In genomic region chr11:17460024-17460919, GRCm38 (mm10) we compare ENCODE assay signal across 7 mouse cellular contexts.
A peak's percentile ranks its signal among the peaks of the same experiment; 100 is the strongest.
DNase-seq lines count a peak whose midpoint lies in the region; ATAC-seq and TF ChIP-seq lines count a peak whose summit lies in the region.

No protein-coding gene starts in this region.

- no peak overlapping the region for H3K4me3 ChIP-seq in CH12.LX (replicated peaks in 1 of 3; ENCODE audit: low read depth in 2 of 3, low read length in 2 of 3, poor library complexity in 1 of 3)
- H3K4me3 ChIP-seq in embryonic facial prominence, embryonic 10.5 days, result peak overlapping the region; percentile 35; the same call in 1 of the 2 replicates
- no peak overlapping the region for H3K4me3 ChIP-seq in midbrain, embryonic 16.5 days (ENCODE audit: low read depth, low read length)

- H3K36me3 ChIP-seq in CH12.LX (replicated peaks in 1 of 2; ENCODE audit: control insufficient read depth in 1 of 2, insufficient read depth in 1 of 2, low read length in 1 of 2), result no peaks in the 10 kb centered on the region
- no peaks in the 10 kb centered on the region for H3K36me3 ChIP-seq in embryonic facial prominence, embryonic 10.5 days (replicated peaks)
- H3K36me3 ChIP-seq in midbrain, embryonic 16.5 days (ENCODE audit: control insufficient read depth, insufficient read depth, low read length), result no peaks in the 10 kb centered on the region

- TF ChIP-seq POLR2A in CH12.LX (IDR thresholded peaks at IDR 0.05; ENCODE audit: low read depth, low read length), result no peak

- intact Hi-C loops in heart, postnatal 14 days (cut with DNase I), result loop anchor here (10.0 kb wide), 2 partner anchors 225 to 1565 kb away; no protein-coding TSS in a partner anchor
- intact Hi-C loops in left cerebral cortex, postnatal 4 days (cut with DNase I), result loop anchor here (10.0 kb wide), 1 partner anchor 1415 kb away; no protein-coding TSS in a partner anchor

- dilution Hi-C loops in CH12.LX (cut with MboI; ENCODE audit: extremely low pct_ligation_motif_present, extremely low pct_unique_long_range_greater_than_20kb, low sequenced_read_pairs), result no loop called here

- H3K79me2 ChIP-seq in CH12.LX (replicated peaks; ENCODE audit: control insufficient read depth, extremely low read depth, insufficient read depth, poor library complexity, severe bottlenecking), result no peaks in the 10 kb centered on the region

- no peak for TF ChIP-seq EP300 in CH12.LX (IDR thresholded peaks at IDR 0.05; ENCODE audit: low read length)

- H3K27ac ChIP-seq in CH12.LX (ENCODE audit: insufficient read depth, low read depth), result no peak overlapping the region
- peak overlapping the region; percentile 59; the same call in 1 of the 2 replicates for H3K27ac ChIP-seq in embryonic facial prominence, embryonic 10.5 days (replicated peaks)
- H3K27ac ChIP-seq in midbrain, embryonic 16.5 days (ENCODE audit: low read length), result no peak overlapping the region

- peak overlapping the region; percentile 85; the same call in 1 of the 2 replicates for H3K4me2 ChIP-seq in CH12.LX (ENCODE audit: insufficient read depth, low read depth, poor library complexity, severe bottlenecking)
- peak overlapping the region; percentile 40 for H3K4me2 ChIP-seq in midbrain, embryonic 16.5 days (ENCODE audit: low read length)

- peak; percentile 86 for ATAC-seq in midbrain, embryonic 16.5 days

- in situ Hi-C loops in CH12.LX (cut with MboI; ENCODE audit: low pct_ligation_motif_present, low pct_unique_long_range_greater_than_20kb, low sequenced_read_pairs), result loop anchor here (25.0 kb wide), 1 partner anchor 327 kb away; no protein-coding TSS in a partner anchor

- TF ChIP-seq RAD21 in CH12.LX (IDR thresholded peaks at IDR 0.05; ENCODE audit: low read depth, low read length), result peak; percentile 91

- no peak overlapping the region for H3K9ac ChIP-seq in CH12.LX (ENCODE audit: insufficient read depth, low read depth)
- no peak overlapping the region for H3K9ac ChIP-seq in midbrain, embryonic 16.5 days (ENCODE audit: low read depth, low read length)

- peaks cover 0 to 16% of the 10 kb centered on the region in 2 experiments; a peak in 2 of 4 replicates for H3K4me1 ChIP-seq in CH12.LX (ENCODE audit: control insufficient read depth in 1 of 2, insufficient read depth in 2 of 2)
- H3K4me1 ChIP-seq in embryonic facial prominence, embryonic 10.5 days, result peaks cover 14% of the 10 kb centered on the region
- H3K4me1 ChIP-seq in midbrain, embryonic 16.5 days (ENCODE audit: control insufficient read depth, insufficient read depth, low read length), result no peaks in the 10 kb centered on the region

- 19% methylated on average over 11 of the region's 11 CpGs for WGBS in embryonic facial prominence, embryonic 10.5 days
- WGBS in midbrain, embryonic 16.5 days, result 6% methylated on average over 11 of the region's 11 CpGs

- H3K27me3 ChIP-seq in CH12.LX (replicated peaks), result no peaks in the 10 kb centered on the region
- peaks cover 12% of the 10 kb centered on the region; the same call in 1 of the 2 replicates for H3K27me3 ChIP-seq in embryonic facial prominence, embryonic 10.5 days (replicated peaks; ENCODE audit: low read depth, poor library complexity, severe bottlenecking)
- H3K27me3 ChIP-seq in midbrain, embryonic 16.5 days (ENCODE audit: control insufficient read depth, insufficient read depth, low read depth, low read length), result no peaks in the 10 kb centered on the region

- DNase-seq in CH12.LX (ENCODE audit: extremely low read depth), result peak; percentile 57
- peak; percentile 56 for DNase-seq in Muller cell, postnatal 12 days (ENCODE audit: inconsistent ontology term)
- DNase-seq in embryonic facial prominence, embryonic 10.5 days (ENCODE audit: low spot score), result peak; percentile 24
- peak; percentile 9 to 22 for DNase-seq in heart, postnatal 14 days
- DNase-seq in left cerebral cortex, postnatal 4 days, result peak; percentile 56
- no peak for DNase-seq in thymus, postnatal 0 days (ENCODE audit: low spot score)

- TF ChIP-seq CTCF in CH12.LX (conservative IDR thresholded peaks at IDR 0.05 in 1 of 2, IDR thresholded peaks at IDR 0.05 in 1 of 2; ENCODE audit: low read depth in 2 of 2, low read length in 2 of 2), result peak; percentile 83 to 87; a peak in 3 of 4 replicates

- no peaks in the 10 kb centered on the region for H3K9me3 ChIP-seq in CH12.LX (replicated peaks; ENCODE audit: low read length)
- no peaks in the 10 kb centered on the region for H3K9me3 ChIP-seq in embryonic facial prominence, embryonic 10.5 days
- no peaks in the 10 kb centered on the region for H3K9me3 ChIP-seq in midbrain, embryonic 16.5 days (replicated peaks; ENCODE audit: control insufficient read depth, low read length, poor library complexity, severe bottlenecking)

TF ChIP-seq in CH12.LX, 34 proteins besides CTCF, POLR2A, EP300 and RAD21:
- TF ChIP-seq JUND (conservative IDR thresholded peaks at IDR 0.05; ENCODE audit: low read depth, low read length), result no peak
- peak; percentile 67 for TF ChIP-seq ZNF384 (IDR thresholded peaks at IDR 0.05; ENCODE audit: low read depth, low read length)
- TF ChIP-seq E2F4 (IDR thresholded peaks at IDR 0.05; ENCODE audit: insufficient replicate concordance, low read depth, low read length), result no peak
- TF ChIP-seq JUN (IDR thresholded peaks at IDR 0.05; ENCODE audit: insufficient read depth, low read depth, low read length), result no peak
- TF ChIP-seq TBP (conservative IDR thresholded peaks at IDR 0.05; ENCODE audit: low read depth, low read length), result no peak
- no peak for TF ChIP-seq CHD1 (IDR thresholded peaks at IDR 0.05; ENCODE audit: low read depth, low read length)
- no peak for TF ChIP-seq MAFK (IDR thresholded peaks at IDR 0.05; ENCODE audit: insufficient replicate concordance, low read length)
- TF ChIP-seq ZC3H11A (IDR thresholded peaks at IDR 0.05; ENCODE audit: low read depth, low read length), result no peak
- TF ChIP-seq USF1 (IDR thresholded peaks at IDR 0.05; ENCODE audit: low read depth, low read length), result no peak
- no peak for TF ChIP-seq RCOR1 (conservative IDR thresholded peaks at IDR 0.05; ENCODE audit: low read depth, low read length)
- no peak for TF ChIP-seq TCF12 (IDR thresholded peaks at IDR 0.05; ENCODE audit: low read depth, low read length)
- TF ChIP-seq USF2 (conservative IDR thresholded peaks at IDR 0.05; ENCODE audit: low read depth, low read length), result no peak
- TF ChIP-seq SMC3 (IDR thresholded peaks at IDR 0.05; ENCODE audit: low read depth, low read length), result peak; percentile 65
- no peak for TF ChIP-seq ELF1 (IDR thresholded peaks at IDR 0.05; ENCODE audit: low read depth, low read length)
- no peak for TF ChIP-seq MEF2A (IDR thresholded peaks at IDR 0.05; ENCODE audit: borderline replicate concordance, low read depth, low read length)
- TF ChIP-seq UBTF (IDR thresholded peaks at IDR 0.05; ENCODE audit: low read depth, low read length), result no peak
